Mouse (Mus musculus) c-Kit-positive CD71-positive TER-119-negative erythroid progenitor cells, embryonic 14.5 days (primary cell): Measurements from ENCODE around the gene Chd4.

Source experiments
- DNase-seq: peaks from one replicate; pipeline ENCODE4 v3.0.0-alpha.2; 2013; ENCODE audit warnings: low read depth

Chd4 gene

GRCm38 (mm10) chr6:125092372-125092771 is 3.4 kb upstream of the Chd4 start:
- no peak for DNase-seq

DNA sequence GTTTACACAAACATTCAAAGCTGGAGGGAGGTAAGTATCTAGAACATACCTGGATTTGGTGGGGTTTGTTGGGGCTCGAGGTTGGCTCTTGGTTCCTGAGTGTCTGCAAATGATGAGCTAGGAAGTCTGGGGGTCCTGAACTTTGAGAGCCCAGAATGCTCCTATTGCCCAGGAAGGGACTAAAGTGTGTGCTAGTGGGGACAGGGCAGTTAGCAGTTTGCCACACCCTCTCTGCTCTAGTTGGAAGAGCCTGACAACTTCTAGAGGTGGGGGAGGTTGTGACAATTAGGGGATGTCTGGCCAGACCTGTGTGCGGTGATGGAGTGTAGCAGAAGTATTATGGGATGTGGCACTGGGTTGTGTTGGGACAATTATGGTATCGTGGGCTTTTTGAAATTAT is 938 bp upstream of the Chd4 start:
- DNase-seq, result no peak

DNA sequence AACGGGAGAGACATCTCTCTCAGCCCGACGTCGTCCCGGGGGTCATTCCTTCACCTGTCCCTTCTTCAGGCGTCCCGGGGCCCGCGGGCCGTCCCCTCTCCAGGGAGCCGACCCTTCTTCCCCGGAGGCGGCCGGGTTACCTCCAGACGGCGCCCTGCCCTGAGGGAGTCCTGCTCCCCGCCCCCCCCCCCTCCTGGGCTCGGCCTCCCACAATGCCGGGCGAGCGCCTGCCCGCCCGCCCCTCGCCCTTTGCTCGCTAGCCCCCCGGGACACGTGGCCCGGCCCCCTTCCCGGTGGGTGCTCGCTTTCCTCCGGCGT is 457 bp downstream of the Chd4 start:
- no peak for DNase-seq

DNA sequence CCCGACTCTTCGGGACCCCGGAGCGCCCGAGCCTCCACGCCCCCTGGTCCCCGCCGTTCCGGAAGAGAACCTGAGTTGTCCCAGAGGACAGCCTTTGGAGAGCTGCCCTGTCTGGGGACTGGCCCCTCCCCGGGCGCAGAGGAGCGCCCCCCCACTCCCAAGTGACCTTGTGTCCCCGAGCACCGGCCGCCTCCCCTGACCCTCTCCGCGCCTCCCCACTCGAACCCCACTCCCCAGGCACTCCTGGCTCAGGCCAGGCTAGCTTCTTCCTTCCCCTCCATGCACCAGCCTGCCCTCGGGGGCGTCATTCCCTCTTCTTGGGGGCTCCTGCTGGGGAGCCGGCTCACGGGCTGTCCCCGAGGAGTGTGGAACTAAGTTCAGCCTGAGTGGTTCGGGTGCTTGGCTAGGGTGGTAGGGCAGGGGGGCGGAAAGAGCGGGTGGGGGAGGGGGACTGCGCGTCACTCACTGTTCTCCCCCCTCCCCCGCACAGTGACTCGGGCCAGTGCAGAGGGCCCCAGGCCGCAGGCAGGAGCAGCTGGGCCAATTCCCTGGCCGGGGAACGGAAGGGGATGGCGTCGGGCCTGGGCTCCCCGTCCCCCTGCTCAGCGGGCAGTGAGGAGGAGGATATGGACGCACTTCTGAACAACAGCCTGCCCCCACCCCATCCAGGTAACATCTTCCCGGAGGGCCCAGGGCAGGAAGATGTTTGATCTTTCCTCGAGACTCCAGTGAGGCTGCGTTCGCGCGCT is 990 bp downstream of the Chd4 start:
- no peak for DNase-seq

GRCm38 (mm10) chr6:125097346-125097689 is 1.5 kb downstream of the Chd4 start:
- no peak for DNase-seq

- DNase-seq, result no peak
Measured at GRCm38 (mm10) chr6:125097951-125098350, 2.2 kb downstream of the Chd4 start.

DNA sequence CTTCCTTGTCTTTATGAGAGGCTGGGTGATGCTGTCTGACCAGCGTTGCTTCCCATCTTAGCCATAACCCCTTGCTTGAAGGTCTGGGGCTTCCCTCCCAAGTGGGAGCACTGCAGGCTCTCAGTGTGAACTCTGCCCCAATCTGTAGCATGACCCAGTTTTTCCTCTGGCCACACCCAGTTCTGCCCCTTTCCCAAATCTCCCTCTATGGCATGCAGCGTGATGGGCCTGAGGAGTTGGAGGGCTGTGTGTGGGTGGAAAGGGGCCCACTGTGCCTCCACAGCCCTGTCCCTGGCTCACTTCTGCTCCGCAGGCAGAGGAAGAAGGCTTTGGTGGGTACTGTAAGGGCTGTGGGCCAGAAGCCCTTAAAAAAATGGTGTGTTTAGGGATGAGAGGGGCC is 2.7 kb downstream of the Chd4 start:
- DNase-seq, result no peak

- no peak for DNase-seq
Measured at GRCm38 (mm10) chr6:125099421-125099971, 3.7 kb downstream of the Chd4 start.

DNA sequence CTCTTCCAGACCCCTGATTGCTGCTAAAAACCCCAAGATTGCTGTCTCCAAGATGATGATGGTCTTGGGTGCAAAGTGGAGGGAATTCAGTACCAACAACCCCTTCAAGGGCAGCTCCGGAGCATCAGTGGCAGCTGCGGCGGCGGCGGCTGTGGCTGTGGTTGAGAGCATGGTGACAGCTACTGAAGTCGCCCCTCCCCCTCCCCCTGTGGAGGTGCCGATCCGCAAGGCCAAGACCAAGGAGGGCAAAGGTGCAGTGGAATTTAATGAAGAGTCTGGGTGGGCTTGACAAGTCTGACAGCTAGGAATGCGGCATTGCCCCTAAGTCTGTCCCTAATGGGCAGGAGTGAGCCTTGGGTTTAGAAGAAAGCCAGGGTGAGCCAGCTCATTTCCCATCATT is 5.7 kb downstream of the Chd4 start:
- DNase-seq, result no peak

GRCm38 (mm10) chr6:125104223-125104622 is 8.4 kb downstream of the Chd4 start:
- DNase-seq, result peak; percentile 92

DNA sequence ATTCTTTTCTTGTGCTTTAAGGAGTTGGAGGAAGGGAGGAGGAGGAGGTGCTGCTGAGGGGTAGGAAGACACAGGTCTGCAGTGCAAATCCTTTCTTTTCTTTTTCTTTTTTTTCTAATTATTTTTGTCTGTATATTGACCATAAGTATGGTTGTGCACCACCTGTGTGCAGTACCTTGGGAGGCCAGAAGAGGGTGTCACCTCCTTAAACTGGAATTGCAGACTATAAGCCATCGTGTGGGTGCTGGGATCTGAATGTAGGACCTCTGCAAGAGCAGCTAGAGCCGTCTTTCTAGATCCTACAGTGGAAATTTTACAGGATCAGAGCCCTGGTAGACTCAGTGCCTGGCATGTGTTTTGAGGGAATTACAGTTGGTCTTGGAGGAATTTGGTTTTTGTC is 11.9 kb downstream of the Chd4 start:
- DNase-seq, result no peak

DNA sequence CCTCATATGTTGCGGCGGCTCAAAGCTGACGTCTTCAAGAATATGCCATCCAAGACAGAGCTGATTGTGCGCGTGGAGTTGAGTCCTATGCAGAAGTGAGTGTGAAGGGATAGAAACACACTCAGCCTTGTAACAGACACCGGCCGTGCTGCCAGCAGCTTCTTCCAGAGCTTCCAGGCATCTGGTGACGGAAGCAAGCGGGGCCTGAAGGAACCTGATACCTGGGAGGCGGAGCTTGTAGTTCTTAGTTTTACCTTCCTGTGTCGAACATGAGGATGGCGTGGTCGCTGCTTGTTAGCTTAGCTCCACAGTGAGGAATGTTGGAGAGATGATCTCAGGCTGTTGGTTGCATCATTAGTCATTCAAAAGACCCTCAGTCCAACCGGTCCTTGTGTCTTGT is 13.6 kb downstream of the Chd4 start:
- DNase-seq, result no peak

- no peak for DNase-seq
Measured at GRCm38 (mm10) chr6:125110927-125111326, 15.1 kb downstream of the Chd4 start.

DNA sequence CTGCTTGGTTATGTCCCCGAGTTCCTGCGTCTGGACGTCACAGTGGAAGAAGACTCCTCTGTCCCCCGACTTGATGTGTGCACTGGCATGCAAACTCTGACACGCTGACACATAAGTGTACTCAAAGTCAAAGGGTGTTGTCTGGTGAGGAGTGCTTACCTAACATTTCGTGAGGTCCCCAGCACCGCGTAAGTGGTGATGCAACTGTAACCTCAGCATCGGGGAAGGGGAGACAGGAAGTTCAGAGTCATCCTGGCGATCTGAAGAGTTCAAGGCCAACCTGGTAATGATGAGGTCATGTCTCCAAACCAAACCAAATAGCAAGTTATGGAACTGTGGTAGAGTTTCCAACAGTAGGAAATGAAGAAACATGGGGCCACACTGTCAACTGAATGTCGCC is 16.8 kb downstream of the Chd4 start:
- no peak for DNase-seq

- DNase-seq, result no peak
Measured at GRCm38 (mm10) chr6:125119387-125119786, 23.6 kb downstream of the Chd4 start.

- DNase-seq, result no peak
Measured at GRCm38 (mm10) chr6:125128724-125129123, 32.9 kb downstream of the Chd4 start.

GRCm38 (mm10) chr6:125129710-125130402 is 34.1 kb downstream of the Chd4 start:
- no peak for DNase-seq

DNA sequence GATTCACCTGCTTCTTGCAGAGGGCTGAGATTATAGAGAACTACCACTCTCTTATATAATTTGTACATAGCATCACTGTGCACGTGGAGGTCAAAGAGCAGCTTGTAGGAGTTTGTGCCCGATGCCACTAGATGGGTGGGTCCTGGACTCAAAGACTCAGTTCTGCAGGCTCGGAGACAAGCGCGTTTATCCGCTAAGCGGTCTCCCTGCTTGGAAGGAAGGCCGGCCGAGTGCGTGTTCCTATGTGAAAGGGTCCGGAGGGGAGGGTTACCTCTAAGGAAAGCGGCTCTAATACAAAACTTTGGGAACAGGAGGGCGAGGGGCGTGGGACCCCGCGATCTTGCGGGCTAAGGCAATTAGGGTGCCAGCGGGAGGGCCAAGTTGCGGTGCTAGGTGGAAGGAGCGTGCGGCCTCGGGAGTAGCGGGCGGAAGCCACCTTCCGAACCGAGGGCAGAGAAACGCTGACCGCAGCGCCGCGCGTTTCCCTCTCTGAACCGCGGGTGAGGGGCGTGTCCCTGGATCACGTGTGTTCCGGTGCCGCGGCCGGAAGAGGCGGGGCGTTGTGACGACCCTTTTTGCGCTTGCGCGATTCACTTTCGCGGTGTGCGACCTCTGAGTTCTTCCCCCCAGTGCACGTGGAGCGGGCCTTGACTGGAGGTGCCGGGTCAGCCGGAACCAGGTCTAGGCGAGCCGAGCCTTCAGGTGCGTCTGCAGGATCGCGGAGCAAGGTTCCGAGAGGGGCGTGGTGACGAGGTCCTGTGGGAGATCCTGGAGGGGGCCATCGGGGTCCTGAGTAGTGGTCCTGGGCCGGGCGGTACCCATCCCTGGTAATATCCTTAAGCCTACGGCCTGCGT is 35.7 kb downstream of the Chd4 start, which contains the start of gene Nop2:
TSS of gene Nop2 (plus strand) at position 608 of the 855 bp plus-strand sequence.
- DNase-seq, result peak; percentile 92

- no peak for DNase-seq
Measured at GRCm38 (mm10) chr6:125132470-125132869, 36.7 kb downstream of the Chd4 start.

DNA sequence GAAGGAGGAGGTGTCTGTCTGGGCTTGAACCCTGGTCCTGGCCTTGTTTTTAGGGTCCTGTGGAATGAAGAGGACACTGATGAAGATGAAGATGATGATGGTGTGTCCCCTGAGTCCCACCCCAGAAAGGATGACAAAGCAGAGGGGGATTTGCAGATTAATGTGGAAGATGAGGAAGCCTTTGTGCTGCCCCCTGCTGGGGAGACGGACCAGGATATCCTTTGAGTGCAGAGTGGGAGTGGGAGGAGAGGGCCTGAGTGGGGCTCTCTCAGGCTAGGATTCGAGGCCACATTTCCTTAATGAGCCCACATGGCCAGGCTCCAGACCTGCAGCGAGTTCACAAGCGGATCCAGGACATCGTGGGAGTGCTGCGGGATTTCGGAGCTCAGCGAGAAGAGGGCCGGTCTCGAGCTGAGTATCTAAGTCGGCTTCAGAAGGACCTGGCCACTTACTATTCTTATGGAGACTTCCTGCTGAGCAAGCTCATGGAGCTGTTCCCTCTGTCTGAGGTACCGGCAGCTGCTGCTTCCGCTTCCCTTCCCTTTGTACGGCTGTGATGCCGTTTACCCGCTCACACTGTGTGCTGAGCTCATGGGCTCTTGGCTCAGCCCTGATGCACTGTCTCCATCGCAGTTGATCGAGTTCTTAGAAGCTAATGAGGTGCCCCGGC is 41.4 kb downstream of the Chd4 start:
- no peak for DNase-seq

DNA sequence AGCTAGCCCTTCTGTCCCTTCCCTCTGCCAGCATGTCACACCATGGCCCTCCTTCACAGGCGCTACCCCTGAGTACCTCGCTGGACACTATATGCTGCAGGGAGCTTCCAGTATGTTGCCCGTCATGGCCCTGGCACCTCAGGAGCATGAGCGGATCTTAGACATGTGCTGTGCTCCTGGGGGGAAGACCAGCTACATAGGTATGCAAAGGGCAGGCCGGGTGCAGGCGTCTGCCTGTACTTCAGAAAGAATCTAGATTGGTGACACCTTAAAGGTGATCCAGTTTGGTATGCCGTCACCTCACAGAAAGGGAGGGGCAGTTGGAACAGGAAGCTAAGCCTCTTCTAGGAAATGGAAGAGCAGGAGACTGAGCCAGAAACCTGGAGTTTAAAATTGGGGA is 44.0 kb downstream of the Chd4 start:
- no peak for DNase-seq

DNA sequence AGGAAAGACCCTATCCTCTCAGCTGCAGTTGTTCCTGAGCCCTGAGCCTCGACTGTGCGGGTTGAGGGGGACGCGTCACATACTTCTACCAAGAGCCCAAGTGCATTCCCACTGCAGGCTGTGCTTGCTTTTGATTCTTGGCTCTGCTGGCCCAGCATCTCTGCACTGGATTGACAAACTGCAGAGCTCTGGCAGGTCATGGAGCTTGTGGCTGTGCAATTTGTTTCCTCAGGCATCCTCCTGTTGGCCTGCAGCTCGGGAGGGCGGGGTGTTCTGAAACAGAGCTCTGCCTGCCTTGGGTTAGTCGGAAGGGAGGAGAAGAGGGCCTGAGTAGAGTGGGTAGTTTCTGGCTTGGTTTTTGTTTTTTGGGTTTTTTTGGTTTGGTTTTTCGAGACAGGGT is 46.7 kb downstream of the Chd4 start:
- no peak for DNase-seq
